Mouse (Mus musculus) heart, postnatal 0 days (tissue): ENCODE measurements around the gene Pimreg.

Experiments
- CTCF ChIP-seq: IDR thresholded peaks from 2 replicates; pipeline ENCODE4 v1.5.1; 2016; ENCODE audit warnings: antibody characterized with exemption, control low read depth, low read depth
- EP300 ChIP-seq: IDR thresholded peaks from 2 replicates; pipeline ENCODE4 v1.6.1; 2016; ENCODE audit warnings: antibody characterized with exemption, low read depth

DNA sequence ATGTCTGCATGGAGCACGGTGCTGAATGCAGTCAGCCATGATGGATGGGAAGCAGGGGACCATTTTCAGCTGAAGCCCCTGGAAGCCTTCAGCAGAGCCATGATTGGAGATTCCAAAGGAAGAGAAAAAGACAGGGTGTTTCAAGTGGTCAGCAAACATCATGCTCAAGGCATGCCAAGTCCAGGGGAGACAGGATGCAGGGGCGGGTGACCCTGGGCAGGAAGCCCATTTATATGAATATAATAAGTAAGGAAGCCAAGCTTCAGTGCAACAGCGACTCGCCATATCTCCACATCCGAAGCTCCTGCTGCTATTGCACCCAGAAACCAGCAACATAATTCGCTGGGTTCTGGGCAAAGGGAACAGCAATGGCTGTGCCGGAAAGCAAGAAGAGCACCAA is 52.6 kb downstream of the Pimreg start:
- TF ChIP-seq CTCF (no peak), EP300 (no peak)
